Mouse (Mus musculus) cortical plate, adult 2 months (tissue): Measurements from ENCODE around the gene Nfasc. TPM values are rescaled to one million over a fixed set of nuclear protein-coding genes. Genes with fewer than 3 reads are reported as not detected.

Experiments used
- H3K27ac ChIP-seq: fragments of 200-500 bp; 2 replicates; pipeline ENCODE4 v1.5.1; 2012; ENCODE audit warnings: low read length, control low read depth, inconsistent platforms; ENCODE audit not compliant: insufficient read depth
- H3K4me1 ChIP-seq: fragments of 200-500 bp; 2 replicates; pipeline ENCODE4 v1.6.1; 2011; ENCODE audit warnings: low read length; ENCODE audit not compliant: control insufficient read depth, insufficient read depth
- H3K4me3 ChIP-seq: fragments of 200-500 bp; 2 replicates; pipeline ENCODE4 v1.5.1; 2011; ENCODE audit warnings: mild to moderate bottlenecking, low read length, control low read depth; ENCODE audit not compliant: insufficient read depth
- CTCF ChIP-seq: fragments of 200-500 bp; IDR thresholded peaks from 2 replicates; pipeline ENCODE4 v1.5.1; 2011; ENCODE audit warnings: mild to moderate bottlenecking, control low read depth, low read length; ENCODE audit not compliant: insufficient read depth; ENCODE audit errors: extremely low read depth
- POLR2A ChIP-seq: fragments of 200-500 bp; IDR thresholded peaks from 2 replicates; pipeline ENCODE4 v1.6.1; 2011; ENCODE audit warnings: mild to moderate bottlenecking, low read length, control low read depth; ENCODE audit not compliant: insufficient read depth; ENCODE audit errors: extremely low read depth
- polyA plus RNA-seq: library from polyadenylated mRNA; depleted of rRNA; stranded (reverse); fragments of >200 nt; gene quantifications from 2 replicates; pipeline ENCODE4 v1.2.3, GENCODE M21; 2012; rRNA removed

Nfasc gene
- polyA plus RNA-seq, 1 experiment: 109 TPM

DNA sequence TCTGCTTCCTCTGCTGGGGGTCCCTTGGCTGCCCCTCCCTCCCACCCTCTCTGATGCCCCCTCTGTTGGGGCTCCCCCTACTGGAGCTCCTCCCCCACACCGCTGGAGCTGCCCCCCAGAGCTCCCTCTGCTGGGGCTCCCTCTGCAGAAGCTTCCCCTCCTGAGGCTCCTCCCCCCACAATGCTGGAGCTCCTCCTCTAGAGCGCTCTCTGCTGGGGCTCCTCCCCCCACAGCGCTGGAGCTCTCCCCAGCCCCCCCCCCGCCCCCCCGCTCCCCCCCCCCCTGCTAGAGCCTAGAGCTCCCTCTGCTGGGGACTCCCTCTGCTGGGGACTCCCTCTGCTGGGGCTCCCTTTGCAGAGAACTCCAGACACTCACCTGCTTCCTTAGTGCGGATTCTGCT, 220.8 kb downstream of the Nfasc start:
- no peak overlapping the region for H3K4me3 ChIP-seq

DNA sequence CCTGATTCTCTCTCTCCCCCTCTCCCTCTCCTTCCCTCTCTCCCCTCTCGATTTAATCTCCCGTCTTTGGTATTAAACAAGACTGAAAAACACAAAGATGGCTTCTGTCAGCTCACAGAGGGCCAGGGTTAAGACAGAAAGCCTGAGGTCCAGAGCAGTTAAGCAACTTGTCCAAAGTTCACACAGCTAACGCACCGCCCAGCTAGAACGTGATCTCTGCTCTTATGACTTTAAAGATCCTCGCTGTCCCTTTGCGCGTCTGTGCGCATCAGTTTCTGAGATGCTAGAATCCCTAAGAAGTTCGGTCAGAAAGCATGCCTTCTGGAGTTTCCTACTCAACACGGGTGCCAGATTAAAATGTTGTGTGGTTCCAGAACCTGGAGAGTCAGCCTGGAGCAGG, 221.9 kb downstream of the Nfasc start:
- H3K4me1 ChIP-seq: no peaks in the 10 kb centered on the region
- H3K27ac ChIP-seq: no peak overlapping the region
- H3K4me3 ChIP-seq: no peak overlapping the region
- TF ChIP-seq CTCF (no peak), POLR2A (no peak)

More for the DNA sequence above, 220.8 kb downstream of the Nfasc start:
- Histone ChIP-seq H3K27ac (no peak overlapping the region), H3K4me1 (no peaks in the 10 kb centered on the region)
- TF ChIP-seq CTCF (no peak), POLR2A (no peak)

GRCm38 (mm10) chr1:132518621-132519020, 223.0 kb downstream of the Nfasc start:
- TF ChIP-seq CTCF (no peak), POLR2A (no peak)
- Histone ChIP-seq H3K4me3 (no peak overlapping the region), H3K4me1 (no peaks in the 10 kb centered on the region), H3K27ac (no peak overlapping the region)

GRCm38 (mm10) chr1:132516776-132517175, 224.8 kb downstream of the Nfasc start:
- TF ChIP-seq POLR2A (no peak), CTCF (no peak)
- no peak overlapping the region for H3K27ac ChIP-seq
- H3K4me1 ChIP-seq: no peaks in the 10 kb centered on the region; the same call in 1 of the 2 replicates
- H3K4me3 ChIP-seq: no peak overlapping the region

- Histone ChIP-seq H3K27ac (no peak overlapping the region), H3K4me3 (no peak overlapping the region), H3K4me1 (no peaks in the 10 kb centered on the region; the same call in 1 of the 2 replicates)
- TF ChIP-seq CTCF (no peak), POLR2A (no peak)
Observed at GRCm38 (mm10) chr1:132515339-132515738, 226.3 kb downstream of the Nfasc start.

Other genes starting within 250 kb of the Nfasc start
- gene Tmem81, start 235.6 kb downstream of the Nfasc start, polyA plus RNA-seq: 5.4 and 5.8 TPM in 2 replicates
- 51.9 and 55.8 TPM in 2 replicates for gene Cntn2, start 198.5 kb downstream of the Nfasc start, polyA plus RNA-seq
- gene Lrrn2, start 138.5 kb upstream of the Nfasc start, polyA plus RNA-seq: 57.8 and 63.6 TPM in 2 replicates